Mouse (Mus musculus) hindbrain, embryonic 15.5 days (tissue): Measurements from ENCODE around the gene Gp2. TPM values are rescaled to one million over a fixed set of nuclear protein-coding genes. Genes with fewer than 3 reads are reported as not detected.

Experiments used
- ATAC-seq: fragments of 200-750 bp; cut with Nextera tagmentation; 2 replicates; pipeline ENCODE4 v1.8.0; 2017; ENCODE audit warnings: low read depth, moderate number of reproducible peaks, moderate TSS enrichment; ENCODE audit not compliant: low FRiP score
- H3K27ac ChIP-seq: fragments of 300-500 bp; sonication (generic); replicated peaks from 2 replicates; pipeline ENCODE4 v1.5.1; 2015; ENCODE audit warnings: mild to moderate bottlenecking, inconsistent platforms
- H3K27me3 ChIP-seq: fragments of 300-500 bp; sonication (generic); 2 replicates; pipeline ENCODE4 v1.6.1; 2015; ENCODE audit warnings: control low read depth, inconsistent platforms
- H3K36me3 ChIP-seq: fragments of 300-500 bp; sonication (generic); 2 replicates; pipeline ENCODE4 v1.6.1; 2015; ENCODE audit warnings: control low read depth, inconsistent platforms
- H3K4me1 ChIP-seq: fragments of 300-500 bp; sonication (generic); replicated peaks from 2 replicates; pipeline ENCODE4 v1.6.1; 2015; ENCODE audit warnings: control low read depth, inconsistent platforms
- H3K4me2 ChIP-seq: fragments of 300-500 bp; sonication (generic); 2 replicates; pipeline ENCODE4 v1.6.1; 2015; ENCODE audit warnings: moderate library complexity, mild to moderate bottlenecking, inconsistent platforms
- H3K4me3 ChIP-seq: fragments of 300-500 bp; sonication (generic); 2 replicates; pipeline ENCODE4 v1.5.1; 2015; ENCODE audit warnings: mild to moderate bottlenecking, inconsistent platforms
- H3K9ac ChIP-seq: fragments of 300-500 bp; sonication (generic); 2 replicates; pipeline ENCODE4 v1.6.1; 2015; ENCODE audit warnings: inconsistent platforms
- H3K9me3 ChIP-seq: fragments of 300-500 bp; sonication (generic); 2 replicates; pipeline ENCODE4 v1.6.1; 2016; ENCODE audit warnings: control low read depth, inconsistent platforms
- WGBS: fragments of 180-500 bp; shearing (Covaris S2); methylation state at CpG from one replicate; pipeline ENCODE4 v1.1.7; 2015; 5-methylcytosine and 5-hydroxymethylcytosine counted together
- polyA plus RNA-seq: library from polyadenylated mRNA; unstranded; fragments of >200 nt; fragmentation: Nextera tagmentation; extraction: Ambion mirVana; gene quantifications from 2 replicates; pipeline ENCODE4 v1.2.1, GENCODE M21; 2015

Gp2 gene
- not detected in 2 replicates for polyA plus RNA-seq

DNA sequence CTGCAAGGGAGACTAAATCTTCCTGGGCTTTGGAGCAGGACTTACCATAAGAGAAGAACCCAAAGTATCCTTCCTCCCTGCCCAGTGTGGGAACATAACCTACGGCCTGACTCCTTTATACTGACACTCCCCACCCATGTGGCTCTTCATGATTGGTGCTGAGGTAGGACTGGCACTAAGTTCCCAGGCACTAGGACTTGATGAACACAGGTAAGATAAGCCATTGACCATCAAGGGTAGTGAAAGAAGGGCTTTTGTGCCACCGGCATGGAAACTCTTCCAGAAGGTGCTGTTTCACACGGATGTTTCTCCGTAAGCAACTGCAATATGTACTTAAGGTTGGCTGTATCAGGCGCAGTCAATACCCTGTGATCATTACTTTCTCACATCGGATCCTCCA is at the start of gene Gp2:
Gp2 (minus strand) TSS at position 101 of the 400 bp plus-strand sequence.
- H3K9ac ChIP-seq, result no peak within 1 kb of the TSS
- no peaks in the 10 kb centered on the region for H3K36me3 ChIP-seq
- no peaks in the 10 kb centered on the region for H3K9me3 ChIP-seq
- H3K27me3 ChIP-seq, result no peaks in the 10 kb centered on the region
- H3K27ac ChIP-seq, result no peak within 1 kb of the TSS
- no peaks in the 10 kb centered on the region for H3K4me1 ChIP-seq
- WGBS, result 94% methylated on average over 6 of the region's 6 CpGs
- no peak within 1 kb of the TSS for H3K4me2 ChIP-seq
- no peak for ATAC-seq
- H3K4me3 ChIP-seq, result no peak within 1 kb of the TSS

GRCm38 (mm10) chr7:119490041-119490780 is 31.1 kb upstream of the Gp2 start:
- no peak overlapping the region for H3K4me2 ChIP-seq
- no peak overlapping the region for H3K9ac ChIP-seq
- no peaks in the 10 kb centered on the region for H3K36me3 ChIP-seq
- H3K4me3 ChIP-seq, result no peak overlapping the region
- no peaks in the 10 kb centered on the region for H3K4me1 ChIP-seq
- no peaks in the 10 kb centered on the region for H3K9me3 ChIP-seq
- WGBS, result 86% methylated on average over 4 of the region's 4 CpGs
- no peak overlapping the region for H3K27ac ChIP-seq
- ATAC-seq, result no peak
- H3K27me3 ChIP-seq, result no peaks in the 10 kb centered on the region

- Histone ChIP-seq H3K9me3 (no peaks in the 10 kb centered on the region), H3K27me3 (no peaks in the 10 kb centered on the region), H3K4me3 (no peak overlapping the region), H3K36me3 (no peaks in the 10 kb centered on the region), H3K9ac (no peak overlapping the region), H3K27ac (no peak overlapping the region), H3K4me2 (no peak overlapping the region), H3K4me1 (no peaks in the 10 kb centered on the region)
- WGBS, result 92% methylated on average over 5 of the region's 5 CpGs
- no peak for ATAC-seq
Measured at GRCm38 (mm10) chr7:119486683-119487082, 27.6 kb upstream of the Gp2 start.

DNA sequence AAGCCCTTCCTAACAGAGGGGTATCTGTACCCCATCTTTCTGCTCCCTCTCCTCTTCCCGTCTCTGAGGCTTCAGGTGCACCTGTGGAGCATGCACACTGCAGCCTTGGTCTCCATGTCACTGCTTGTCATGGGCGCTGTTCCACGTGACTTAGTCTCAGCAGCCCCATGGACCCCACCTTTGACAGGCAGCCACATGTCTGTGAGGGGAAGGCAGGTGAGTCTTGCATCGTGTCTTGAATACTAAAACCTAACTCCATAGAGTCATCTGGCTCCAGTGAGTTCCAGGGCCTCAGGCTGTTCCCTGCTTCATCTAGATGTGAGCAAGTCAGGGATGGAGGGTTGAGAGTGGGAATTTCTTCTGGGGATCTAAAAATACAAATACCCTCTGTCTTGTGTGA is 25.1 kb upstream of the Gp2 start:
- H3K27ac ChIP-seq, result no peak overlapping the region
- H3K36me3 ChIP-seq, result no peaks in the 10 kb centered on the region

GRCm38 (mm10) chr7:119479256-119479655 is 20.2 kb upstream of the Gp2 start, which contains the start of gene Umod:
TSS of gene Umod (minus strand) at chr7:119479282.
- Histone ChIP-seq H3K36me3 (no peaks in the 10 kb centered on the region), H3K9ac (no peak within 1 kb of the TSS), H3K4me1 (no peaks in the 10 kb centered on the region), H3K9me3 (no peaks in the 10 kb centered on the region), H3K4me2 (no peak within 1 kb of the TSS), H3K27me3 (no peaks in the 10 kb centered on the region), H3K4me3 (no peak within 1 kb of the TSS), H3K27ac (no peak within 1 kb of the TSS)
- no peak for ATAC-seq

More for the DNA sequence above, 25.1 kb upstream of the Gp2 start:
- Histone ChIP-seq H3K9ac (no peak overlapping the region), H3K4me1 (no peaks in the 10 kb centered on the region), H3K4me3 (no peak overlapping the region), H3K4me2 (no peak overlapping the region), H3K27me3 (no peaks in the 10 kb centered on the region), H3K9me3 (no peaks in the 10 kb centered on the region)
- WGBS, result 89% methylated on average over 4 of the region's 4 CpGs
- no peak for ATAC-seq

DNA sequence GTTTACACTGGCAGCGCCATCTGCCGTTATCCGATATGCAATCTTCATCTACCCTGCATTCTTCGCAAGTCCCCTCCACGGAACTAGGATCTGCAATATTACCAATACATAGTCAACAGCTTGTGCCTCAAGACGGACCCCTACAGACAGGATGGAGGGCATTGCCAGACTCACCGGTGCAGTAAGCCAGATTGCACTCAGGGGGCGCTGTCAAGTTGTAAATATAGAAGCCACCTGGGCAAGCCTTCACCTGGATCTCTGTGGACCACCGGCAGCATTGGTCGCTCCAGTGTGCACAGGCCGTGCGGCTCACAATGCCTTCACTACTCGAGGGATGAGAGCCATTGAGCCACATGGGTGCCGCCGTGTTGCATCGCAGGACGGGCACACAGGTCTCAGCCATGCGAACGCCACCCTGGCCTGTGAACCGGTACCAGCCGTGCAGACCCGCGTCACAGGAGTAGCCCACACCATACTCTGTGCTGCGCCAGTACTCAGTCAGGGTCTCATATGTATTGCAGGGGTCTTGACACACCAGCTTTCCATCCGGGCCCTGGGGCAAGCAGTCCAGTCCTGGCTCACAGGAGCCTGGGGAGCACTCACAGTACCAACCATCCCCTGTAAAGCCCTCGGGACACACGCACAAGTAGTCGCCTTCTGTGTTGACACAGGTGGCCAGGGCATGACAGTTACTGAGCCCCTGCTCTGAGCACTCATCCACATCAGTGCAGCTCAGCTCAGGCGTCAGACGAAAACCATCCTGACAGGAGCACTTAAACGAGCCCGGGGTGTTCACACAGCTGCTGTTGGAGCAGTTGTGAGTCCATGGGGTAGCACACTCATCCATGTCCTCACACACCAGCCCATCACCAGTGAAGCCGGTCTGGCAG is 17.7 kb upstream of the Gp2 start:
- no peak overlapping the region for H3K27ac ChIP-seq
- H3K36me3 ChIP-seq, result no peaks in the 10 kb centered on the region
- no peak overlapping the region for H3K4me3 ChIP-seq
- H3K9me3 ChIP-seq, result no peaks in the 10 kb centered on the region
- no peaks in the 10 kb centered on the region for H3K4me1 ChIP-seq
- ATAC-seq, result no peak
- H3K9ac ChIP-seq, result no peak overlapping the region
- 79% methylated on average over 33 of the region's 33 CpGs for WGBS
- no peak overlapping the region for H3K4me2 ChIP-seq
- no peaks in the 10 kb centered on the region for H3K27me3 ChIP-seq

DNA sequence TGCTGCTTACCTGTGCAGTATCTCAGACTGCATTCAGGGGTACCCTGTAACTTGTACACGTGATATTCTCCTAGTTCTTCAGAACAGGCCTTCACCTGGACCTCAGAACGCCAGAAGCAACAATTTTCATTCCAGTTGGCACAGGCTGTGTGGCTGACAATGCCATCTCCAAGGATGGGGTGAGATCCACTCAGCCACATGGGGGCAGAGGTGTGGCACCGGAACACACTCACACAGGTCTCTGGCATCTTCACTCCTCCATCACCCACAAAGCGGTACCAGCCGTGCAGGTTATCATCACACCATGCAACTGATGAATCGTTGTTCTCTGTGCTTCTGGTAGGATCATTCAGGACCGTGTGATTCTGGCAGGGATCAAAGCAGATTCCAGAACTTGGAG is 4.9 kb downstream of the Gp2 start:
- ATAC-seq, result no peak
- WGBS, result 85% methylated on average over 7 of the region's 7 CpGs
- no peaks in the 10 kb centered on the region for H3K9me3 ChIP-seq

GRCm38 (mm10) chr7:119443849-119444248 is 15.2 kb downstream of the Gp2 start:
- Histone ChIP-seq H3K9ac (no peak overlapping the region), H3K9me3 (no peaks in the 10 kb centered on the region), H3K4me2 (no peak overlapping the region), H3K27ac (no peak overlapping the region), H3K4me3 (no peak overlapping the region), H3K36me3 (no peaks in the 10 kb centered on the region), H3K4me1 (no peaks in the 10 kb centered on the region), H3K27me3 (no peaks in the 10 kb centered on the region)
- 66% methylated on average over 4 of the region's 4 CpGs for WGBS
- ATAC-seq, result no peak

More for the DNA sequence above, 4.9 kb downstream of the Gp2 start:
- H3K9ac ChIP-seq, result no peak overlapping the region
- no peak overlapping the region for H3K4me3 ChIP-seq
- H3K4me2 ChIP-seq, result no peak overlapping the region
- no peaks in the 10 kb centered on the region for H3K36me3 ChIP-seq
- no peaks in the 10 kb centered on the region for H3K27me3 ChIP-seq
- no peak overlapping the region for H3K27ac ChIP-seq
- no peaks in the 10 kb centered on the region for H3K4me1 ChIP-seq

GRCm38 (mm10) chr7:119441938-119442337 is 17.1 kb downstream of the Gp2 start:
- no peaks in the 10 kb centered on the region for H3K9me3 ChIP-seq
- no peaks in the 10 kb centered on the region for H3K36me3 ChIP-seq
- no peak overlapping the region for H3K4me3 ChIP-seq
- 84% methylated on average over 1 of the region's 1 CpGs for WGBS
- H3K27ac ChIP-seq, result no peak overlapping the region
- no peak overlapping the region for H3K9ac ChIP-seq
- no peak overlapping the region for H3K4me2 ChIP-seq
- ATAC-seq, result no peak
- H3K27me3 ChIP-seq, result no peaks in the 10 kb centered on the region
- no peaks in the 10 kb centered on the region for H3K4me1 ChIP-seq

DNA sequence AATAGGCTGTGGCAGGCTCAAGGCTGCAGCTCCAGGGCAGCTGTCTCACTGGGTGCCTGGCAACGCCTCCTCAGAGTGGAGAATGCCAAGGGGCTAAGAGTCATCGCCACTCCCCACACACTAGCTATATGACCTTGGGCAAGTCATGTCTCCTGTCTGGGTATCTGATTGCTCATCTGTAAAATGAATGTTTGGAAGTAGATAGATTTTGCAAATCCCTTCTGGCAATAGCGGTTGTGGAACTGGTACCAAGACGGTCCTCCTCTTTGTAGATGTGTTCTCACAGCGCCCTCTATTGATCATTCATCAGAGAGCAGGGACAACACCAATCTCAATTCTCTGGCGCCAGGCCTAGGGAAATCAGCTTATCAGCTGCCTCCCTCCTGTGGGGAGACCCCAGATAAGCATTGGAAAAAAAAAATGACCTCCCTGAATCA is 31.9 kb downstream of the Gp2 start:
- ATAC-seq, result peak; percentile 80
- H3K27ac ChIP-seq, result no peak overlapping the region
- H3K9ac ChIP-seq, result no peak overlapping the region
- no peak overlapping the region for H3K4me3 ChIP-seq
- H3K4me2 ChIP-seq, result no peak overlapping the region
- WGBS, result 11% methylated on average over 6 of the region's 6 CpGs
- H3K4me1 ChIP-seq, result no peaks in the 10 kb centered on the region
- no peaks in the 10 kb centered on the region for H3K27me3 ChIP-seq
- no peaks in the 10 kb centered on the region for H3K9me3 ChIP-seq
- H3K36me3 ChIP-seq, result no peaks in the 10 kb centered on the region

- Histone ChIP-seq H3K27ac (no peak overlapping the region), H3K4me3 (no peak overlapping the region), H3K9me3 (no peaks in the 10 kb centered on the region), H3K27me3 (no peaks in the 10 kb centered on the region), H3K4me1 (peaks cover 9% of the 10 kb centered on the region), H3K36me3 (no peaks in the 10 kb centered on the region), H3K9ac (no peak overlapping the region), H3K4me2 (no peak overlapping the region)
- ATAC-seq, result peak; percentile 93
- 0% methylated on average over 2 of the region's 2 CpGs for WGBS
Measured at GRCm38 (mm10) chr7:119420730-119421129, 38.4 kb downstream of the Gp2 start.

DNA sequence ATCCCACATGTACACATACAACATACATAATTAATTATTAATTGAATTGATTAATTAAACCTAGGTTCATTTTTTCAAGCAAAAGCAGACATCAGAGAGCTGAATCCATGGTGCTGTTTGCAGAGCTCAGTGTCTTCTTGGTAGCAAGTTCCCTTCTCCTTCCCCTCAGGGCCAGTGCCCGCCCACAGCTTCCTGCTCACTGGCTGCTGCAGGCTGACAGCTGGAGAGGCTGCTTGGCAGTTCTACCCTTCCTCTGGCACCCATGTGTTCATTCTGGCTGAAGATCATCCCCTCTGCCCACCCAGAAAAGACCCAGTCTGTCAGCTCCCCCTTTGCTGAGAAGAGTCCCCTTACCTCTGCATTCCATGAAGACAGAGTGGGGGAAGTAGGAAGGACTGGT is 40.6 kb downstream of the Gp2 start:
- no peak for ATAC-seq
- H3K27ac ChIP-seq, result no peak overlapping the region
- H3K4me2 ChIP-seq, result no peak overlapping the region

More for the DNA sequence above, 40.6 kb downstream of the Gp2 start:
- Histone ChIP-seq H3K4me3 (no peak overlapping the region), H3K27me3 (no peaks in the 10 kb centered on the region), H3K4me1 (peaks cover 9% of the 10 kb centered on the region), H3K9ac (no peak overlapping the region), H3K36me3 (no peaks in the 10 kb centered on the region), H3K9me3 (no peaks in the 10 kb centered on the region)
- WGBS, result 70% methylated on average over 1 of the region's 1 CpGs
